Mouse (Mus musculus) stomach, postnatal 0 days (tissue): ENCODE data around the gene Atp13a2.

Source experiments
- CTCF ChIP-seq: IDR thresholded peaks from 2 replicates; pipeline ENCODE4 v1.5.1; 2016; ENCODE audit warnings: antibody characterized with exemption, low read depth, mild to moderate bottlenecking, moderate library complexity
- EP300 ChIP-seq: optimal IDR thresholded peaks from 2 replicates; pipeline ENCODE3; 2016; ENCODE audit warnings: antibody characterized with exemption

DNA sequence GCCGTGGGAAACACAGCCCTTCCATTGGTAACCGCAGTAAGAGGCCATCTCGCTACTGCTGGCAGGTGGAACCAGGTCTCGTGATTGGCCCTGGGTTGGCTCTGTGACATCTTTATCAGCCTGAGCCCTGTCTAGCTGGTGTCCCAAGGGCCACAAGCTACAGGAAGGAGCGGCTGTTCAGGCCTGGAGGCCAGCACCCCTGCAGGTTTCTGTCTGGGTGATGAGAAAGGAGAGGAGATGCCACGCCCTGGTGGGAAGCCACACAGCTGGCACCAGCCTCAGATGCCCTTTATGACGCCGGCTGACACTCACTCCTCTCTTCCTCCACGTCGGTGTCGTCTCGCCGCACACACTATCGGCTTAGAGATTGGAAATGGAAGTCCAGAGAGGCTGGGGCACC is 2.8 kb downstream of the Atp13a2 start:
- no peak for TF ChIP-seq CTCF
- TF ChIP-seq EP300: no peak
